Mouse (Mus musculus) yolk sac, embryonic 10.5 days (tissue): ENCODE measurements around the gene Btbd9.
A peak's percentile ranks its signal among the peaks of the same experiment; 100 is the strongest.

Experiments
- DNase-seq: peaks from one replicate; pipeline ENCODE4 v3.0.0-alpha.2; 2017; ENCODE audit warnings: low spot score

Btbd9 gene

GRCm38 (mm10) chr17:30278596-30279378 is 297.5 kb downstream of the Btbd9 start:
- peak; percentile 73 for DNase-seq

GRCm38 (mm10) chr17:30276477-30276876 is 299.8 kb downstream of the Btbd9 start:
- no peak for DNase-seq

GRCm38 (mm10) chr17:30272769-30273168 is 303.5 kb downstream of the Btbd9 start:
- no peak for DNase-seq

- no peak for DNase-seq
These were observed 306.9 kb downstream of the Btbd9 start for GRCm38 (mm10) chr17:30269136-30270063.

- DNase-seq: no peak
These were observed 307.8 kb downstream of the Btbd9 start for GRCm38 (mm10) chr17:30268456-30268855.

- DNase-seq: no peak
These were observed 308.8 kb downstream of the Btbd9 start for GRCm38 (mm10) chr17:30267432-30267973.

GRCm38 (mm10) chr17:30263535-30263934 is 312.8 kb downstream of the Btbd9 start:
- DNase-seq: peak; percentile 42

- no peak for DNase-seq
These were observed 313.3 kb downstream of the Btbd9 start for GRCm38 (mm10) chr17:30262943-30263342.

- DNase-seq: no peak
These were observed 313.8 kb downstream of the Btbd9 start for GRCm38 (mm10) chr17:30262440-30262839.

- DNase-seq: no peak
These were observed 314.3 kb downstream of the Btbd9 start for GRCm38 (mm10) chr17:30261983-30262340.

- no peak for DNase-seq
These were observed 314.8 kb downstream of the Btbd9 start for GRCm38 (mm10) chr17:30261307-30261982.

GRCm38 (mm10) chr17:30260641-30261306 is 315.5 kb downstream of the Btbd9 start:
- no peak for DNase-seq

GRCm38 (mm10) chr17:30259938-30260337 is 316.4 kb downstream of the Btbd9 start:
- DNase-seq: no peak

GRCm38 (mm10) chr17:30258480-30258879 is 317.8 kb downstream of the Btbd9 start:
- DNase-seq: no peak

- DNase-seq: no peak
These were observed 320.2 kb downstream of the Btbd9 start for GRCm38 (mm10) chr17:30255928-30256560.

- DNase-seq: no peak
These were observed 322.4 kb downstream of the Btbd9 start for GRCm38 (mm10) chr17:30253924-30254323.

- DNase-seq: no peak
These were observed 323.3 kb downstream of the Btbd9 start for GRCm38 (mm10) chr17:30253028-30253427.

GRCm38 (mm10) chr17:30245308-30245706 is 331.0 kb downstream of the Btbd9 start:
- no peak for DNase-seq

- no peak for DNase-seq
These were observed 331.5 kb downstream of the Btbd9 start for GRCm38 (mm10) chr17:30244651-30245307.

- DNase-seq: no peak
These were observed 332.7 kb downstream of the Btbd9 start for GRCm38 (mm10) chr17:30243540-30243939.

GRCm38 (mm10) chr17:30242647-30243046 is 333.6 kb downstream of the Btbd9 start:
- DNase-seq: no peak
